Mouse (Mus musculus): ENCODE results near the gene Pvalb. TPM values are rescaled to one million over a fixed set of nuclear protein-coding genes. Genes with fewer than 3 reads are reported as not detected.
A peak's percentile ranks its signal among the peaks of the same experiment; 100 is the strongest.

The Pvalb gene
- polyA plus RNA-seq, 1 experiment from 2014 or later, result not detected

DNA sequence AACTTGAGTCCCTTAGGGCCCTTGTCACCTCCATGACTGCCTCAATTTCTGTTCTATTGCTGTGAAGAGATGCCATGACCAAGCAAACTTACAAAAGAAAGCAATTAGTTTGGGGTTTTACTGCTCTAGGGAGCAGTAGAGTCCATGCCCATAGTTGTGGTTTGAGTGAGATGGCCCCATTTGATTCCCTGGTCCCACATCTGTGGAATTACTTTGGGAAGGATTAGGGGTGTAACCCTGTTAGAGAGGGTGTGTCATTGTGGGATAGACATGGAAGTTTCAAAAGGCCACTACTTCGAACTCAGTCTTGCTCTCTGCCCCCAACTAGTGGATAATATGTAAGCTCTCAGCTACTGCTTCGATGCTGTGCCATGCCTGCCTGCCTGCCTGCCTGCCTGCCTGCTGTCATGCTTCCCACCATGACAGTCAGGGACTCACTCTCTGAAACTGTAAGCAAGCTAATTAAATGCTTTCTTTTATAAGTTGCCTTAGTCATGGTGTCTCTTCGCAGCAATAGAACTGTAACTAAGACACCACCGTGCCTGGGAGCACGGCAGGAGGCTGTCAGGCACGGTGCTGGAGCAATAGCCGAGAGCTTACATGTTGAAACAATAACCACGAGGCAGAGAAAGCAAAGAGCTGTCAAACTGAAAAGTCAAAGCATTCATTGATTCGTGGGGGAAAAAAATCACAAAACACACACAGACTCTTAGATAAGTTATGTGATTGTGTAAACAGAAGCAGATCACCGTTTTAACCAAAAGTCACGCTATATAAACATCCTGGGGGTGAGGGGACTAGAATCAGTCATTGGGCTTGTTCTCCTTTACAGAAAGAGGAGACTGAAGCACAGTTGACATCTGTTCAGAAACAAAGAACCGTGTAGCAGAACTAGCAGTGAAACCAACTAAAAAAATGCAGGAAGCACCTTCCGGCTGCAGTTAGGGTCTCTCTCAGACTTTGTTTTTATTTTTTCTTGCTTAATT is 25.4 kb upstream of the Pvalb start:
- Histone ChIP-seq H3K36me3 (ENCODE audit: control insufficient read depth, insufficient read depth) (no peaks in the 10 kb centered on the region), H3K9me3 (ENCODE audit: control insufficient read depth) (no peaks in the 10 kb centered on the region), H3K27me3 (replicated peaks; ENCODE audit: control insufficient read depth, insufficient read depth, low read length) (no peaks in the 10 kb centered on the region), H3K9ac (ENCODE audit: low read depth, low read length) (no peak overlapping the region), H3K4me2 (replicated peaks; ENCODE audit: low read depth) (no peak overlapping the region), H3K4me3 (ENCODE audit: low read depth, low read length) (no peak overlapping the region), H3K27ac (ENCODE audit: low read depth, low read length) (no peak overlapping the region), H3K4me1 (replicated peaks; ENCODE audit: control insufficient read depth, insufficient read depth, low read length) (no peaks in the 10 kb centered on the region)
- WGBS, result 16% methylated on average over 13 of the region's 13 CpGs
- no peak for ATAC-seq
- peak; percentile 60 for TF ChIP-seq CTCF (IDR thresholded peaks at IDR 0.05; ENCODE audit: low read depth)

GRCm38 (mm10) chr15:78227816-78228215 is 21.6 kb upstream of the Pvalb start:
- no peaks in the 10 kb centered on the region for H3K36me3 ChIP-seq (ENCODE audit: control insufficient read depth, insufficient read depth)
- no peak for ATAC-seq
- no peak overlapping the region for H3K4me2 ChIP-seq (replicated peaks; ENCODE audit: low read depth)

GRCm38 (mm10) chr15:78215269-78215668 is 9.1 kb upstream of the Pvalb start:
- no peak overlapping the region for H3K4me3 ChIP-seq (ENCODE audit: low read depth, low read length)
- H3K36me3 ChIP-seq (ENCODE audit: control insufficient read depth, insufficient read depth), result no peaks in the 10 kb centered on the region
- no peak for TF ChIP-seq CTCF (IDR thresholded peaks at IDR 0.05; ENCODE audit: low read depth)
- H3K27ac ChIP-seq (ENCODE audit: low read depth, low read length), result no peak overlapping the region
- WGBS, result 79% methylated on average over 9 of the region's 9 CpGs
- H3K27me3 ChIP-seq (replicated peaks; ENCODE audit: control insufficient read depth, insufficient read depth, low read length), result no peaks in the 10 kb centered on the region
- no peaks in the 10 kb centered on the region for H3K4me1 ChIP-seq (replicated peaks; ENCODE audit: control insufficient read depth, insufficient read depth, low read length)
- H3K9me3 ChIP-seq (ENCODE audit: control insufficient read depth), result 0 out of 2 replicates have a peak, but pooled peaks cover 3% of the 10 kb centered on the region
- H3K9ac ChIP-seq (ENCODE audit: low read depth, low read length), result no peak overlapping the region
- H3K4me2 ChIP-seq (replicated peaks; ENCODE audit: low read depth), result no peak overlapping the region
- no peak for ATAC-seq

More at GRCm38 (mm10) chr15:78227816-78228215, 21.6 kb upstream of the Pvalb start:
- WGBS, result 80% methylated on average over 12 of the region's 12 CpGs
- no peaks in the 10 kb centered on the region for H3K9me3 ChIP-seq (ENCODE audit: control insufficient read depth)
- no peaks in the 10 kb centered on the region for H3K4me1 ChIP-seq (replicated peaks; ENCODE audit: control insufficient read depth, insufficient read depth, low read length)
- no peak for TF ChIP-seq CTCF (IDR thresholded peaks at IDR 0.05; ENCODE audit: low read depth)
- H3K27ac ChIP-seq (ENCODE audit: low read depth, low read length), result no peak overlapping the region
- no peak overlapping the region for H3K9ac ChIP-seq (ENCODE audit: low read depth, low read length)
- H3K27me3 ChIP-seq (replicated peaks; ENCODE audit: control insufficient read depth, insufficient read depth, low read length), result 0 out of 2 replicates have a peak, but pooled peaks cover 3% of the 10 kb centered on the region
- no peak overlapping the region for H3K4me3 ChIP-seq (ENCODE audit: low read depth, low read length)

DNA sequence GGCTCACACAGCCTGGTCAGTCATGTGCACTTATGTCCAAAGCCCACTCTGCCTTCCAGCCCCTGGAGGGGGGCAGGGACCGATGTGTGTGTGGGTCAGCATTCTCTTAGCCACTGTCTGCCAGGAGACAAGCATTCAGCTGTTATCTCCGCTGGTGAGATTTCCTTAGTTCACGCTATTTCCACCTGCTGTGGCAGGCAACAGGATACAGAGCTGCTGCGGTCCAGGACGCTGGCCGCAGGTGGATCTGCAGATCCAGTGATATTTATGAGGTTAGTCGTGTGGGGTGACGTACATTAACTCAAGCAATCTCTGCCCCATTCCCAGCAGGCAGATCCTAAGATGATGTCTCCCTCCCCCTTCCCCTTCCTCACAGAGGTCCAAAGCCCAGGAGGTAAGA is 5.2 kb upstream of the Pvalb start:
- ATAC-seq, result no peak
- WGBS, result 76% methylated on average over 8 of the region's 8 CpGs
- no peaks in the 10 kb centered on the region for H3K9me3 ChIP-seq (ENCODE audit: control insufficient read depth)

DNA sequence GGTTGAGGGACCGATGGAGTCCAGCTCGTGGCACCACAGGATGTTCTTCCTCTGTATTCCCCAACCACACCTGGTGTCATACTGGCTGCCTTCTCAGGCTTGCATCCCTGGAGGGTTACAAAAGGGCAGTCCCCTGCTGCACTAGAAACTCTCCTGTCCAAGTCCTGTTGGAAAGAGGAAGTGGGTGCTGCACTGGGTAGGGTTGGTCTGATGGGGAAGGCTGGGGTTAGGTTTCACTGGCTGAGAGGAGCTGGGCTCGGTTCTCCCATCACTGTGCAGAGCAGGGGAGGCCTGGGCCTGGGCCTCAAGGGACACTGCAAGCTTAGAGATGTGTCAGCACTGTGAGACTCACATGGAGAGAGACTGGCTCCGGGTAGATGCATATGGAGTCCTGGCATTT is 4.0 kb upstream of the Pvalb start:
- no peak overlapping the region for H3K27ac ChIP-seq (ENCODE audit: low read depth, low read length)
- 81% methylated on average over 4 of the region's 4 CpGs for WGBS
- ATAC-seq, result no peak

More for the DNA sequence above, 5.2 kb upstream of the Pvalb start:
- TF ChIP-seq CTCF (IDR thresholded peaks at IDR 0.05; ENCODE audit: low read depth), result no peak
- no peaks in the 10 kb centered on the region for H3K36me3 ChIP-seq (ENCODE audit: control insufficient read depth, insufficient read depth)
- H3K4me3 ChIP-seq (ENCODE audit: low read depth, low read length), result no peak overlapping the region
- H3K4me1 ChIP-seq (replicated peaks; ENCODE audit: control insufficient read depth, insufficient read depth, low read length), result no peaks in the 10 kb centered on the region
- no peaks in the 10 kb centered on the region for H3K27me3 ChIP-seq (replicated peaks; ENCODE audit: control insufficient read depth, insufficient read depth, low read length)
- H3K9ac ChIP-seq (ENCODE audit: low read depth, low read length), result no peak overlapping the region
- no peak overlapping the region for H3K27ac ChIP-seq (ENCODE audit: low read depth, low read length)
- H3K4me2 ChIP-seq (replicated peaks; ENCODE audit: low read depth), result no peak overlapping the region

DNA sequence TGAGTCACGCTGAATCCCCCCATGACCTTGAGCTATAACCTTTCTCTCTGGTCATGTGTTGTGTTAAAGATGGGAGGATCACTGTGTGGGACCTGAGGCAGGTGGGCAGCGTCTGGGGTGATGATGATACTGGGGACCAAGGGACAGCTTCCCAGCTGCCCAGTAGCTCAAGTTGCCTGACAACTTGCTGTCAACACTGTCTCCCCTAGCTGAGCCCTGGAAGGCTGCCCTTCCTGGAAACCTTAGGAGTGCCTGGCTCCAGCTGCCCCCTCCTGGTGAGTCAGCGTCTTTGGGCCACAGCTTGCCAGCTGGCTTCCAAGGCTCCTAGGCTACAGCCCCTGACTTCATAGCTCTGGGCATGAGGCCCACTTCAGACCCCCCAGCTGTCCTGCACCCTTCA is 1.0 kb downstream of the Pvalb start:
- ATAC-seq, result no peak
- TF ChIP-seq CTCF (IDR thresholded peaks at IDR 0.05; ENCODE audit: low read depth), result peak; percentile 52
- H3K27ac ChIP-seq (ENCODE audit: low read depth, low read length), result no peak overlapping the region
- H3K27me3 ChIP-seq (replicated peaks; ENCODE audit: control insufficient read depth, insufficient read depth, low read length), result peaks cover 27% of the 10 kb centered on the region
- H3K9ac ChIP-seq (ENCODE audit: low read depth, low read length), result no peak overlapping the region
- no peak overlapping the region for H3K4me2 ChIP-seq (replicated peaks; ENCODE audit: low read depth)
- H3K9me3 ChIP-seq (ENCODE audit: control insufficient read depth), result no peaks in the 10 kb centered on the region
- no peaks in the 10 kb centered on the region for H3K4me1 ChIP-seq (replicated peaks; ENCODE audit: control insufficient read depth, insufficient read depth, low read length)
- no peak overlapping the region for H3K4me3 ChIP-seq (ENCODE audit: low read depth, low read length)
- H3K36me3 ChIP-seq (ENCODE audit: control insufficient read depth, insufficient read depth), result no peaks in the 10 kb centered on the region
- 42% methylated on average over 3 of the region's 3 CpGs for WGBS

More for the DNA sequence above, 4.0 kb upstream of the Pvalb start:
- Histone ChIP-seq H3K27me3 (replicated peaks; ENCODE audit: control insufficient read depth, insufficient read depth, low read length) (peaks cover 3% of the 10 kb centered on the region; the same call in 1 of the 2 replicates), H3K4me2 (replicated peaks; ENCODE audit: low read depth) (no peak overlapping the region), H3K4me3 (ENCODE audit: low read depth, low read length) (no peak overlapping the region), H3K4me1 (replicated peaks; ENCODE audit: control insufficient read depth, insufficient read depth, low read length) (no peaks in the 10 kb centered on the region), H3K36me3 (ENCODE audit: control insufficient read depth, insufficient read depth) (no peaks in the 10 kb centered on the region), H3K9me3 (ENCODE audit: control insufficient read depth) (no peaks in the 10 kb centered on the region), H3K9ac (ENCODE audit: low read depth, low read length) (no peak overlapping the region)
- TF ChIP-seq CTCF (IDR thresholded peaks at IDR 0.05; ENCODE audit: low read depth), result no peak
